Mouse (Mus musculus): Measurements from ENCODE around the gene Nfix. TPM values are rescaled to one million over a fixed set of nuclear protein-coding genes. Genes with fewer than 3 reads are reported as not detected.

Gene Nfix
- polyA plus RNA-seq, 1 experiment from 2014 or later, result 0.87 TPM

DNA sequence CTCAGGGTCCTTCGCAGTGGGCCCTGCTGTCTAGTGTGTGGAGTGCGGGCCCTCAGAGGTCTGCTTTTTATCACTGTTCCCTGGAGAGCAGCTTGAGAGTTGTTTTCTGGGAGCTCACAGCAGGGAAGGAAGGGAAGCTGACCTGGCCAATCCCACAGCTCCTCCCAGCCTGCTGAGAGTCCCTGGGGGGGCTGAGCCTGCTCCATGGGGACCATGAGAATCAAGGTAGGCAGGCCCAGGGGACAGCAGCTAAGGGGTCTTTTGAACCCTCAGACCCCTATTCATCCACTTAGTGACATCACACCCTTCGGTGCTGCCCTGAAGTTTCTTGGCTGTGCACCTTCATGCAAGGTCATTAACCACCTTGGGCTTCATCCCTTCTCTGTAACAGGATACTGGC lies 22.6 kb upstream of the Nfix start, which contains the start of gene Dand5:
Gene Dand5, minus strand, starts transcription at position 101 of the 400 bp plus-strand sequence.
- 20% methylated on average over 3 of the region's 3 CpGs for WGBS
- DNase-seq (ENCODE audit: low spot score), result no peak
- Histone ChIP-seq H3K4me3 (peak within 1 kb of the TSS; percentile 33), H3K36me3 (no peaks in the 10 kb centered on the region), H3K27ac (peak within 1 kb of the TSS; percentile 45; the same call in 1 of the 2 replicates), H3K9me3 (no peaks in the 10 kb centered on the region), H3K4me1 (peaks cover 29% of the 10 kb centered on the region), H3K27me3 (ENCODE audit: insufficient read depth, poor library complexity, severe bottlenecking) (no peaks in the 10 kb centered on the region)

GRCm38 (mm10) chr8:84816117-84816516 lies 16.0 kb upstream of the Nfix start:
- Histone ChIP-seq H3K4me1 (peaks cover 20% of the 10 kb centered on the region), H3K27me3 (ENCODE audit: insufficient read depth, poor library complexity, severe bottlenecking) (peaks cover 50% of the 10 kb centered on the region), H3K9me3 (no peaks in the 10 kb centered on the region), H3K4me3 (no peak overlapping the region), H3K27ac (no peak overlapping the region), H3K36me3 (no peaks in the 10 kb centered on the region)
- WGBS, result 70% methylated on average over 17 of the region's 17 CpGs
- no peak for DNase-seq (ENCODE audit: low spot score)

DNA sequence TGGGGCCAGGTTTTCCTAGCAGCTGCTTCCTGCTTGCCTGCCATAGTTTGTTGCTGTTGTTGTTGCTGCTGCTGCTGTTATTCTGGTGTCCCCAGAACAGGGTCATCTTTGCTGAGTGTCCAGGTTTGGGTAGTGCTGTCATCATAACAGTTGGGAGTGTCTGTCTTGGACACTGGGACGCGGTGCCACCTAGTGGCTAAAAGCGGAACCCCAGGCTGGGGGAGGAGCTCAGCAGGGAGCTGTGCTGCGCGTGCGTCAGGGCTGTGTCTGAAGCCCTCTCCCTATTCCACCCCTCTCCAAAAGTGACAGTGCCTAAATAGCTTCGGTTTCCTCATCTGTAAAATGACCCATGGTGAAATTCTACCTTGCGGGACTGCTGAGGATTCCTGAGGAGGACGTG lies 15.4 kb upstream of the Nfix start:
- peaks cover 56% of the 10 kb centered on the region for H3K27me3 ChIP-seq (ENCODE audit: insufficient read depth, poor library complexity, severe bottlenecking)
- H3K9me3 ChIP-seq, result no peaks in the 10 kb centered on the region
- 9% methylated on average over 9 of the region's 9 CpGs for WGBS
- DNase-seq (ENCODE audit: low spot score), result peak; percentile 94
- peak overlapping the region; percentile 22 for H3K4me3 ChIP-seq
- no peaks in the 10 kb centered on the region for H3K36me3 ChIP-seq
- peaks cover 21% of the 10 kb centered on the region for H3K4me1 ChIP-seq
- H3K27ac ChIP-seq, result no peak overlapping the region

GRCm38 (mm10) chr8:84814555-84815441 lies 14.7 kb upstream of the Nfix start:
- Histone ChIP-seq H3K36me3 (no peaks in the 10 kb centered on the region), H3K4me3 (peak overlapping the region; percentile 22), H3K4me1 (peaks cover 22% of the 10 kb centered on the region), H3K27ac (no peak overlapping the region), H3K9me3 (no peaks in the 10 kb centered on the region), H3K27me3 (ENCODE audit: insufficient read depth, poor library complexity, severe bottlenecking) (peaks cover 59% of the 10 kb centered on the region)
- DNase-seq (ENCODE audit: low spot score), result no peak
- WGBS, result 42% methylated on average over 19 of the region's 19 CpGs

DNA sequence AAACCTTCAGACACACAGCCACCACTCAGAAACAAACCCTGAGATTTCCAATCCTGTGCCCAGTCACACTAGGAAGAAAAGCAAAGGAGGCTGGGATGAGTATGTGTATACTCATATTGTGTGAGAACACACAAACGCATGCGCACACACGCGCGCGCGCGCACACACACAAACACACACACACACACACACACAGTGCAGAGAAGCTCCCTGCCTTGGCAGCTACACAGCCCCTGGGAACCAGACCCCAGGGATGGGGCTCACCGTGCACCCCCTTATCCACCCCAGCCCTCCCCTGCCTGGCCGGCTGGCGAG lies 14.1 kb upstream of the Nfix start:
- no peak for DNase-seq (ENCODE audit: low spot score)
- Histone ChIP-seq H3K27ac (no peak overlapping the region), H3K4me3 (no peak overlapping the region), H3K27me3 (ENCODE audit: insufficient read depth, poor library complexity, severe bottlenecking) (peaks cover 65% of the 10 kb centered on the region), H3K4me1 (peaks cover 28% of the 10 kb centered on the region), H3K36me3 (no peaks in the 10 kb centered on the region), H3K9me3 (no peaks in the 10 kb centered on the region)
- 85% methylated on average over 11 of the region's 11 CpGs for WGBS

DNA sequence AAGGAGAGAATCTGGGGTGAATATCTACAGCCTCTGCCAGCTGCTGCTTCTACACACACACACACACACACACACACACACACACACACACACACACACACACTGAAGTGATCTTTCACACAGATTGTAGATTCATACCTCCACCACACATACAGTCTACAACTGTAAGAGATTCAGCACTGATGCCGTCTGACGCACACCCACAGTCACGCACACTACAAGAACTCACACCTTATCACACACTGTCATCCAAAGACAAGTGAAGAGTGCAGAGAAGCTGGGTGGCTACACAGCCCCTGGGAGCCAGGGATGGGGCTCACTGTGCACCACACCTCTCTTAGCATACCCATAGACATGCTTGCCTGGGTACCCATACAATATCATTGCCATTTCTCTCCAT lies 13.7 kb upstream of the Nfix start:
- Histone ChIP-seq H3K27ac (no peak overlapping the region), H3K4me1 (peaks cover 29% of the 10 kb centered on the region), H3K36me3 (no peaks in the 10 kb centered on the region), H3K27me3 (ENCODE audit: insufficient read depth, poor library complexity, severe bottlenecking) (peaks cover 69% of the 10 kb centered on the region), H3K4me3 (no peak overlapping the region), H3K9me3 (no peaks in the 10 kb centered on the region)
- 64% methylated on average over 3 of the region's 3 CpGs for WGBS
- no peak for DNase-seq (ENCODE audit: low spot score)

- Histone ChIP-seq H3K27ac (no peak overlapping the region), H3K4me1 (peaks cover 29% of the 10 kb centered on the region), H3K36me3 (no peaks in the 10 kb centered on the region), H3K27me3 (ENCODE audit: insufficient read depth, poor library complexity, severe bottlenecking) (peaks cover 76% of the 10 kb centered on the region), H3K4me3 (no peak overlapping the region), H3K9me3 (no peaks in the 10 kb centered on the region)
- DNase-seq (ENCODE audit: low spot score), result no peak
- 1% methylated on average over 5 of the region's 5 CpGs for WGBS
These were observed 12.9 kb upstream of the Nfix start for GRCm38 (mm10) chr8:84813059-84813458.

DNA sequence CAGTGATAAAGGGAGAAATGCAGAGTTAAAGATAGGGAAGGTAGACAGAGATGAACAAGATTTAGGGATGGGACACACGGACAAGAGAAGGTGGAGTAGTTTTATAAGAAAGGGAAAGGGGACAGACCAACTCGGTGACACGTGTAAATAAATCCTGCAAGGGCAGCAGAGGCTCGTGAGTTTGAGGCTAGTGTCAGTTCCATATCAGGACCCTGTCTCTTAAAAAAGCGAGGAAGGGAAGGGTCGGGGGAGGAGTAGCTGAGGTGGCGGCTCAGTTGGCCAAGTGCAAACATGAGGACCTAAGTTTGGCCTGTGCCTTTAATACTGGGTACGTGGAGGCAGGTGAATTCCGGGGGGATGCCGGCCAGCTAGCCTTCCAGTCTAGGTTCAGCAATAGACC lies 11.2 kb upstream of the Nfix start:
- WGBS, result 21% methylated on average over 10 of the region's 10 CpGs

DNA sequence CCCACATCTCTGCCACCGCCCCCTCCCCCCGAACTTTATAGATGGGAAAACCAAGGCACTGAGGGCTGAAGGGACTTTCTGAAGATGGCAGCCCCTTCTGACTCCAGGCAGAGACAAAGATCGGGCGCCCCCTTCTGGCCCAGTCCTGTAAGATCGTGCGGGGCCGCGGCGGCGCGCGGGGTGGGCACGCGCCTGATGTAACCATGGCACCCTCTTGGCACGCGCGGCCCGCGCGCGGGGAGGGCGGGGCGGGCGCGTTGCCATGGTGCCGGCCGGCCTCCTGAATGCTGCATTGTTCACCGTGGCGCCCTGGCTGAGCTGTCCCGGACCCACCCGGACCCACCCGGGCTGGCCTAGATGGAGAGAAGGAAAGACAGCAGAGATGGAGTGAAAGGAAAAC lies 10.8 kb upstream of the Nfix start:
- Histone ChIP-seq H3K36me3 (no peaks in the 10 kb centered on the region), H3K4me3 (peak overlapping the region; percentile 54), H3K27ac (no peak overlapping the region), H3K4me1 (peaks cover 29% of the 10 kb centered on the region), H3K9me3 (peaks cover 4% of the 10 kb centered on the region; the same call in 1 of the 2 replicates), H3K27me3 (ENCODE audit: insufficient read depth, poor library complexity, severe bottlenecking) (peaks cover 83% of the 10 kb centered on the region)
- 2% methylated on average over 32 of the region's 32 CpGs for WGBS
- peak; percentile 91 for DNase-seq (ENCODE audit: low spot score)

More for the DNA sequence above, 11.2 kb upstream of the Nfix start:
- Histone ChIP-seq H3K36me3 (no peaks in the 10 kb centered on the region), H3K4me3 (peak overlapping the region; percentile 54), H3K27me3 (ENCODE audit: insufficient read depth, poor library complexity, severe bottlenecking) (peaks cover 83% of the 10 kb centered on the region), H3K4me1 (peaks cover 29% of the 10 kb centered on the region), H3K9me3 (peaks cover under 1% of the 10 kb centered on the region; the same call in 1 of the 2 replicates), H3K27ac (peak overlapping the region; percentile 16; the same call in 1 of the 2 replicates)
- no peak for DNase-seq (ENCODE audit: low spot score)

DNA sequence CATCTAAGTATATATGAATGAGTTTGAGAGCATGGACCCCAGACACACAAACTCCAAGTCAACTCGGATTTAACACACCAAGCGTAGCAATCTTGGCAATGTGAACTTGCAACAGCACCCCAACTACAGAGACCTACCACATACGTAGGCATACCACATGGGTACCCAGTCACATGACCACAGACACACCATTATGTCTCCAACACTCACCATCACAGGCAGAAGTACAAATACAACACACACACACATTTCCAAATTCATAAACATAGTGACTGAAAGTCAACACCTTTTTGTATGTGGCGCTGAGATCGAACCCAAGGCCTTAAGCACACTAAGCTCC lies 9.8 kb upstream of the Nfix start:
- 73% methylated on average over 5 of the region's 5 CpGs for WGBS

DNA sequence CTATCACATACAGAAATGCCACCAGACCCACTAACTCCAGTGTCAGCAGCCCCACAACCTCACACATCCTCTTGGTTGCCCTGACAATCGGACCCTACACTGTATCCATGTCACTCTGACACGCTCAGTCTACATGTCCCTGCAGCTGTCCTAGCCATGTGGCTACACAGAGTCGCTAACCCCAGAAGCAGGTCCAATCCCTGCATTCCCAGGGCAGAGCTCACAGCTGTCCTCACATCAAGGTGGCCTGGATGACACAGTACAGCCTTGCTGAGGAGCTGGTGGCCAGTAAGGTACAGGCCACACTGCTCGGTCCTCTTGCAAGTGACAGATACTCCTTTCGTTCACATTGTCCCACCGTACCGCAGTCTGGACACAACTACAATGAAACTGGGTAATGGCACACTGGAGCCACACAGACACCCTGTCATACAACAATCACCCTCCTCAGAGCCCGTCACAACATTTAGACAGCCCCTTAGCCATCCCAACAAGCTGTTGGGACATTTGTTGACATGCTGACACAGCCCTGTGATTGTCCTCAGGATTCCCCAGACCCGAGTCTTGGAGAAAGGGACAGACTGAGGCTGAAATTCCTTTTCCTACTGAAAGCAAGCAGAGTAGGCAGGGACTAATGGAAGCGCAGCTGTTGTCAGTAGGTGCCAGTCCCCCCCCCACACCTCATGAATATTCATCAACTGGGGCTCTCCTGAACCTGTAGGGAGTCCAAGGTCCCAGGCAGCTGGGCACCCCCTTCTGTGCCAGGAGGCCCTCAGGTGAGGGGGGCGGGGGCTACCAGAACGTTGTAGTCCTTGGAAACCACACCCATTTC lies 9.2 kb upstream of the Nfix start:
- DNase-seq (ENCODE audit: low spot score), result no peak
- peaks cover 86% of the 10 kb centered on the region for H3K27me3 ChIP-seq (ENCODE audit: insufficient read depth, poor library complexity, severe bottlenecking)

More for the DNA sequence above, 9.8 kb upstream of the Nfix start:
- DNase-seq (ENCODE audit: low spot score), result no peak
- Histone ChIP-seq H3K4me1 (peaks cover 22% of the 10 kb centered on the region), H3K9me3 (peaks cover 4% of the 10 kb centered on the region; the same call in 1 of the 2 replicates), H3K27ac (no peak overlapping the region), H3K36me3 (no peaks in the 10 kb centered on the region), H3K4me3 (no peak overlapping the region), H3K27me3 (ENCODE audit: insufficient read depth, poor library complexity, severe bottlenecking) (peaks cover 86% of the 10 kb centered on the region)

GRCm38 (mm10) chr8:84806031-84806430 lies 5.9 kb upstream of the Nfix start:
- H3K4me1 ChIP-seq, result peaks cover 12% of the 10 kb centered on the region
- DNase-seq (ENCODE audit: low spot score), result no peak
- 94% methylated on average over 5 of the region's 5 CpGs for WGBS
- no peak overlapping the region for H3K4me3 ChIP-seq
- H3K27ac ChIP-seq, result no peak overlapping the region
- no peaks in the 10 kb centered on the region for H3K36me3 ChIP-seq
- H3K9me3 ChIP-seq, result peaks cover 4% of the 10 kb centered on the region; the same call in 1 of the 2 replicates
- peaks cover 88% of the 10 kb centered on the region for H3K27me3 ChIP-seq (ENCODE audit: insufficient read depth, poor library complexity, severe bottlenecking)

More for the DNA sequence above, 9.2 kb upstream of the Nfix start:
- H3K27ac ChIP-seq, result no peak overlapping the region
- peaks cover 18% of the 10 kb centered on the region for H3K4me1 ChIP-seq
- H3K36me3 ChIP-seq, result no peaks in the 10 kb centered on the region
- H3K4me3 ChIP-seq, result no peak overlapping the region
- peaks cover 4% of the 10 kb centered on the region; the same call in 1 of the 2 replicates for H3K9me3 ChIP-seq
- 49% methylated on average over 12 of the region's 12 CpGs for WGBS

Measured in heart, embryonic 10.5 days (tissue).